Mouse (Mus musculus): Measurements from ENCODE around the gene Rnf183. TPM values are rescaled to one million over a fixed set of nuclear protein-coding genes. Genes with fewer than 3 reads are reported as not detected.
A peak's percentile ranks its signal among the peaks of the same experiment; 100 is the strongest.

Gene Rnf183
- polyA plus RNA-seq, 1 experiment from 2014 or later, result 2.4 TPM

- no peaks in the 10 kb centered on the region for H3K9me3 ChIP-seq (replicated peaks; ENCODE audit: low read length)
- H3K4me3 ChIP-seq (replicated peaks; ENCODE audit: low read depth, low read length), result no peak overlapping the region
- no peak overlapping the region for H3K4me2 ChIP-seq (ENCODE audit: low read length)
- 61% methylated on average over 7 of the region's 7 CpGs for WGBS
- 0 out of 2 replicates have a peak overlapping the region, but pooled peaks have one; percentile 0 for H3K27ac ChIP-seq
- no peaks in the 10 kb centered on the region for H3K4me1 ChIP-seq (replicated peaks; ENCODE audit: insufficient read depth, low read length)
- no peak overlapping the region for H3K9ac ChIP-seq (ENCODE audit: low read depth, low read length)
- TF ChIP-seq CTCF (IDR thresholded peaks at IDR 0.05; ENCODE audit: low read depth), result no peak
- DNase-seq (ENCODE audit: low spot score) (no peak), ATAC-seq (replicated peaks; ENCODE audit: low FRiP score, low read depth) (peak; percentile 71; the same call in 1 of the 2 replicates)
- H3K27me3 ChIP-seq (ENCODE audit: insufficient read depth, low read length), result no peaks in the 10 kb centered on the region
- no peaks in the 10 kb centered on the region for H3K36me3 ChIP-seq (ENCODE audit: insufficient read depth, low read length)
These were observed 847 bp downstream of the Rnf183 start for GRCm38 (mm10) chr4:62433939-62434870.

GRCm38 (mm10) chr4:62431522-62431921, 3.5 kb downstream of the Rnf183 start:
- TF ChIP-seq CTCF (IDR thresholded peaks at IDR 0.05; ENCODE audit: low read depth), result no peak
- Histone ChIP-seq H3K9me3 (replicated peaks; ENCODE audit: low read length) (no peaks in the 10 kb centered on the region), H3K4me1 (replicated peaks; ENCODE audit: insufficient read depth, low read length) (no peaks in the 10 kb centered on the region), H3K36me3 (ENCODE audit: insufficient read depth, low read length) (no peaks in the 10 kb centered on the region), H3K27me3 (ENCODE audit: insufficient read depth, low read length) (no peaks in the 10 kb centered on the region), H3K4me2 (ENCODE audit: low read length) (no peak overlapping the region), H3K4me3 (replicated peaks; ENCODE audit: low read depth, low read length) (no peak overlapping the region), H3K27ac (no peak overlapping the region), H3K9ac (ENCODE audit: low read depth, low read length) (no peak overlapping the region)
- DNase-seq (ENCODE audit: low spot score) (no peak), ATAC-seq (replicated peaks; ENCODE audit: low FRiP score, low read depth) (no peak)
- 78% methylated on average over 4 of the region's 4 CpGs for WGBS

GRCm38 (mm10) chr4:62430678-62431077, 4.4 kb downstream of the Rnf183 start:
- TF ChIP-seq CTCF (IDR thresholded peaks at IDR 0.05; ENCODE audit: low read depth), result no peak
- Histone ChIP-seq H3K9me3 (replicated peaks; ENCODE audit: low read length) (no peaks in the 10 kb centered on the region), H3K4me1 (replicated peaks; ENCODE audit: insufficient read depth, low read length) (no peaks in the 10 kb centered on the region), H3K36me3 (ENCODE audit: insufficient read depth, low read length) (no peaks in the 10 kb centered on the region), H3K4me3 (replicated peaks; ENCODE audit: low read depth, low read length) (no peak overlapping the region), H3K27me3 (ENCODE audit: insufficient read depth, low read length) (no peaks in the 10 kb centered on the region), H3K9ac (ENCODE audit: low read depth, low read length) (no peak overlapping the region), H3K27ac (no peak overlapping the region), H3K4me2 (ENCODE audit: low read length) (no peak overlapping the region)
- ATAC-seq (replicated peaks; ENCODE audit: low FRiP score, low read depth) (no peak), DNase-seq (ENCODE audit: low spot score) (no peak)

- WGBS, result 86% methylated on average over 9 of the region's 9 CpGs
- H3K4me2 ChIP-seq (ENCODE audit: low read length), result no peak overlapping the region
- no peak for TF ChIP-seq CTCF (IDR thresholded peaks at IDR 0.05; ENCODE audit: low read depth)
- no peak overlapping the region for H3K4me3 ChIP-seq (replicated peaks; ENCODE audit: low read depth, low read length)
- no peak overlapping the region for H3K9ac ChIP-seq (ENCODE audit: low read depth, low read length)
- H3K27me3 ChIP-seq (ENCODE audit: insufficient read depth, low read length), result no peaks in the 10 kb centered on the region
- peaks cover 9% of the 10 kb centered on the region; the same call in 1 of the 2 replicates for H3K36me3 ChIP-seq (ENCODE audit: insufficient read depth, low read length)
- H3K4me1 ChIP-seq (replicated peaks; ENCODE audit: insufficient read depth, low read length), result no peaks in the 10 kb centered on the region
- no peaks in the 10 kb centered on the region for H3K9me3 ChIP-seq (replicated peaks; ENCODE audit: low read length)
- H3K27ac ChIP-seq, result no peak overlapping the region
- DNase-seq (ENCODE audit: low spot score) (no peak), ATAC-seq (replicated peaks; ENCODE audit: low FRiP score, low read depth) (no peak)
These were observed 5.4 kb downstream of the Rnf183 start for GRCm38 (mm10) chr4:62429616-62430015.

- no peak overlapping the region for H3K4me3 ChIP-seq (replicated peaks; ENCODE audit: low read depth, low read length)
- TF ChIP-seq CTCF (IDR thresholded peaks at IDR 0.05; ENCODE audit: low read depth), result no peak
- ATAC-seq (replicated peaks; ENCODE audit: low FRiP score, low read depth) (0 out of 2 replicates have a peak, but pooled peaks have one; percentile 29), DNase-seq (ENCODE audit: low spot score) (no peak)
- H3K9me3 ChIP-seq (replicated peaks; ENCODE audit: low read length), result no peaks in the 10 kb centered on the region
- H3K36me3 ChIP-seq (ENCODE audit: insufficient read depth, low read length), result peaks cover 21% of the 10 kb centered on the region
- H3K4me1 ChIP-seq (replicated peaks; ENCODE audit: insufficient read depth, low read length), result no peaks in the 10 kb centered on the region
- 77% methylated on average over 17 of the region's 17 CpGs for WGBS
- no peak overlapping the region for H3K27ac ChIP-seq
- no peak overlapping the region for H3K9ac ChIP-seq (ENCODE audit: low read depth, low read length)
- H3K27me3 ChIP-seq (ENCODE audit: insufficient read depth, low read length), result no peaks in the 10 kb centered on the region
- no peak overlapping the region for H3K4me2 ChIP-seq (ENCODE audit: low read length)
These were observed 6.9 kb downstream of the Rnf183 start for GRCm38 (mm10) chr4:62427978-62428758.

- peaks cover 40% of the 10 kb centered on the region for H3K36me3 ChIP-seq (ENCODE audit: insufficient read depth, low read length)
- no peaks in the 10 kb centered on the region for H3K9me3 ChIP-seq (replicated peaks; ENCODE audit: low read length)
- H3K4me3 ChIP-seq (replicated peaks; ENCODE audit: low read depth, low read length), result no peak overlapping the region
- H3K27me3 ChIP-seq (ENCODE audit: insufficient read depth, low read length), result no peaks in the 10 kb centered on the region
- TF ChIP-seq CTCF (IDR thresholded peaks at IDR 0.05; ENCODE audit: low read depth), result no peak
- H3K9ac ChIP-seq (ENCODE audit: low read depth, low read length), result no peak overlapping the region
- no peaks in the 10 kb centered on the region for H3K4me1 ChIP-seq (replicated peaks; ENCODE audit: insufficient read depth, low read length)
- no peak overlapping the region for H3K27ac ChIP-seq
- ATAC-seq (replicated peaks; ENCODE audit: low FRiP score, low read depth), result no peak
- 92% methylated on average over 4 of the region's 4 CpGs for WGBS
- no peak overlapping the region for H3K4me2 ChIP-seq (ENCODE audit: low read length)
- no peak for DNase-seq (ENCODE audit: low spot score)
These were observed 9.2 kb downstream of the Rnf183 start for GRCm38 (mm10) chr4:62425891-62426290.
